Mouse (Mus musculus): Measurements from ENCODE around the gene C1ql4. TPM values are rescaled to one million over a fixed set of nuclear protein-coding genes. Genes with fewer than 3 reads are reported as not detected.
A peak's percentile ranks its signal among the peaks of the same experiment; 100 is the strongest.

C1ql4 gene
- total and polyA plus RNA-seq, 3 experiments, result not detected

DNA sequence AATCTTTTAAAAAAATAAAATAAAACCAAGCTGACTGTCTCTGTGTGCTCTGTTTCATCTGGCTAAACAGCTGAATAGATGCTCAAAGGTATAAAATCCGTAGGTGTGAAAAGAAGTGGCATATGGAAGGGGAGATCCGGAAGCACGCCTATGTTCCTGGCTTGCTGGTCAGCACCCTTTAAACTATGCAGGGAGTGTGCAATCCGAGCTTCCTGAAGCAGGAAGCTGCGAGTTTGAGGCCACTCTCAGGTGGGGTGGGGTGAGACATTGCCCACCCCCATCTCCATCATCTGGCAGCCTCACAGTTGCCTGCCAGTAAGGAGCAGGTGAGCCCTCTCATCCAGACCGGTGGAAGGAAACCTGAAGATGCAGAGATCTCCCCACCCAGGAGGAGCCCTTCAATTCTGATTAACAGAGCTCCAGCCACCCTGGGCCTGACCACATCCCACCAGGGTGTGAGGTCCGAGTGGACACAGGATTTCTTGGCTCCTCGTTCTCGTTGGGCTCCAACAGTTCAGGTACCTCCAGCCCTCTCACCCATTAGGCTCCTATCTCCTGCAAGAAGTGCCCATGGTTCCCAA is 13.5 kb downstream of the C1ql4 start, which contains the start of gene Troap:
Gene Troap, plus strand, starts transcription at position 557 of the 581 bp plus-strand sequence.
- TF ChIP-seq GATA1 (IDR thresholded peaks at IDR 0.05; ENCODE audit: borderline replicate concordance, low read length), result no peak
- TF ChIP-seq TAL1 (conservative IDR thresholded peaks at IDR 0.05; ENCODE audit: low read depth, low read length), result no peak
- no peak for TF ChIP-seq GATA2 (IDR thresholded peaks at IDR 0.05; ENCODE audit: borderline replicate concordance, low read depth, low read length)
- H3K4me3 ChIP-seq (ENCODE audit: low read depth, low read length), result peak within 1 kb of the TSS; percentile 72
- peaks cover 30% of the 10 kb centered on the region for H3K36me3 ChIP-seq (replicated peaks)
- H3K27me3 ChIP-seq (ENCODE audit: insufficient read depth, low read length), result peaks cover 6% of the 10 kb centered on the region; the same call in 1 of the 2 replicates
- DNase-seq (ENCODE audit: low spot score), result no peak
- H3K4me1 ChIP-seq (ENCODE audit: insufficient read depth, low read depth, low read length), result peaks cover 40% of the 10 kb centered on the region
- no peak for ATAC-seq (ENCODE audit: extremely low read depth, insufficient number of reproducible peaks, low FRiP score, poor library complexity, severe bottlenecking)
- no peaks in the 10 kb centered on the region for H3K9me3 ChIP-seq (replicated peaks)

DNA sequence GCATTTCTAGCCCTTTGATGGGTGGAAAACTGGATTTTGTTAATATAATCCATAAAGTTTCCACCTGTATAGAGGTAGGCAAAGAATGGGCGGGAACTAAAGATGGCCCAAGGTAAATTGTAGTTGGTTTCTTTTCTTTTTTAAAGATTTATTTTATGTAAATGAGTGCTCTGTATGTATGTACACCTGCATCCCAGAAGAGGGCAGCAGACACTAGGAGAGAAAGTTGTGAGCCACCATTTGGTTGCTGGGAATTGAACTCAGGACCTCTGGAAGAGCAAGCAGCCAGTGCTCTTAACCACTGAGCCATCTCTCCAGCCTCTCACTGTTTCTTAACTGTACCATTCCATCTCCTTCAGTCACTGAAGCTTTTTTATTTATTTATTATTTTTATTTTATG is 15.6 kb downstream of the C1ql4 start:
- DNase-seq (ENCODE audit: low spot score) (no peak), ATAC-seq (ENCODE audit: extremely low read depth, insufficient number of reproducible peaks, low FRiP score, poor library complexity, severe bottlenecking) (no peak)
- no peak for TF ChIP-seq GATA2 (IDR thresholded peaks at IDR 0.05; ENCODE audit: borderline replicate concordance, low read depth, low read length)
- no peak for TF ChIP-seq CTCF (IDR thresholded peaks at IDR 0.05; ENCODE audit: low read depth, low read length)
- no peak for TF ChIP-seq GATA1 (IDR thresholded peaks at IDR 0.05; ENCODE audit: borderline replicate concordance, low read length)
- no peak for TF ChIP-seq TAL1 (conservative IDR thresholded peaks at IDR 0.05; ENCODE audit: low read depth, low read length)
- no peak for TF ChIP-seq POLR2AphosphoS5 (IDR thresholded peaks at IDR 0.05; ENCODE audit: insufficient replicate concordance, low read depth, low read length)

GRCm38 (mm10) chr15:99065557-99066165 is 22.0 kb downstream of the C1ql4 start:
- Histone ChIP-seq H3K9me3 (replicated peaks) (no peaks in the 10 kb centered on the region), H3K4me3 (ENCODE audit: low read depth, low read length) (no peak overlapping the region), H3K27me3 (ENCODE audit: insufficient read depth, low read length) (peaks cover 25% of the 10 kb centered on the region), H3K4me1 (ENCODE audit: insufficient read depth, low read depth, low read length) (no peaks in the 10 kb centered on the region), H3K36me3 (replicated peaks) (no peaks in the 10 kb centered on the region)
- TF ChIP-seq CTCF (IDR thresholded peaks at IDR 0.05; ENCODE audit: low read depth, low read length) (no peak), GATA2 (IDR thresholded peaks at IDR 0.05; ENCODE audit: borderline replicate concordance, low read depth, low read length) (no peak), GATA1 (IDR thresholded peaks at IDR 0.05; ENCODE audit: borderline replicate concordance, low read length) (no peak), TAL1 (conservative IDR thresholded peaks at IDR 0.05; ENCODE audit: low read depth, low read length) (no peak), POLR2AphosphoS5 (IDR thresholded peaks at IDR 0.05; ENCODE audit: insufficient replicate concordance, low read depth, low read length) (no peak)
- ATAC-seq (ENCODE audit: extremely low read depth, insufficient number of reproducible peaks, low FRiP score, poor library complexity, severe bottlenecking) (no peak), DNase-seq (ENCODE audit: low spot score) (no peak)

More for the DNA sequence above, 15.6 kb downstream of the C1ql4 start:
- H3K27me3 ChIP-seq (ENCODE audit: insufficient read depth, low read length), result peaks cover 6% of the 10 kb centered on the region; the same call in 1 of the 2 replicates
- H3K4me1 ChIP-seq (ENCODE audit: insufficient read depth, low read depth, low read length), result peaks cover 21% of the 10 kb centered on the region
- no peaks in the 10 kb centered on the region for H3K9me3 ChIP-seq (replicated peaks)
- H3K36me3 ChIP-seq (replicated peaks), result peaks cover 10% of the 10 kb centered on the region
- no peak overlapping the region for H3K4me3 ChIP-seq (ENCODE audit: low read depth, low read length)

- H3K36me3 ChIP-seq (replicated peaks), result no peaks in the 10 kb centered on the region
- ATAC-seq (ENCODE audit: extremely low read depth, insufficient number of reproducible peaks, low FRiP score, poor library complexity, severe bottlenecking), result no peak
- peaks cover 2% of the 10 kb centered on the region; the same call in 1 of the 2 replicates for H3K9me3 ChIP-seq (replicated peaks)
- no peak overlapping the region for H3K4me3 ChIP-seq (ENCODE audit: low read depth, low read length)
- TF ChIP-seq TAL1 (conservative IDR thresholded peaks at IDR 0.05; ENCODE audit: low read depth, low read length) (no peak), POLR2AphosphoS5 (IDR thresholded peaks at IDR 0.05; ENCODE audit: insufficient replicate concordance, low read depth, low read length) (no peak), CTCF (IDR thresholded peaks at IDR 0.05; ENCODE audit: low read depth, low read length) (peak; percentile 21; the same call in 1 of the 2 replicates), GATA2 (IDR thresholded peaks at IDR 0.05; ENCODE audit: borderline replicate concordance, low read depth, low read length) (no peak), GATA1 (IDR thresholded peaks at IDR 0.05; ENCODE audit: borderline replicate concordance, low read length) (no peak)
- no peak for DNase-seq (ENCODE audit: low spot score)
- H3K27me3 ChIP-seq (ENCODE audit: insufficient read depth, low read length), result peaks cover 60% of the 10 kb centered on the region
- peaks cover 11% of the 10 kb centered on the region for H3K4me1 ChIP-seq (ENCODE audit: insufficient read depth, low read depth, low read length)
These were observed 31.3 kb downstream of the C1ql4 start for GRCm38 (mm10) chr15:99056332-99056731.

DNA sequence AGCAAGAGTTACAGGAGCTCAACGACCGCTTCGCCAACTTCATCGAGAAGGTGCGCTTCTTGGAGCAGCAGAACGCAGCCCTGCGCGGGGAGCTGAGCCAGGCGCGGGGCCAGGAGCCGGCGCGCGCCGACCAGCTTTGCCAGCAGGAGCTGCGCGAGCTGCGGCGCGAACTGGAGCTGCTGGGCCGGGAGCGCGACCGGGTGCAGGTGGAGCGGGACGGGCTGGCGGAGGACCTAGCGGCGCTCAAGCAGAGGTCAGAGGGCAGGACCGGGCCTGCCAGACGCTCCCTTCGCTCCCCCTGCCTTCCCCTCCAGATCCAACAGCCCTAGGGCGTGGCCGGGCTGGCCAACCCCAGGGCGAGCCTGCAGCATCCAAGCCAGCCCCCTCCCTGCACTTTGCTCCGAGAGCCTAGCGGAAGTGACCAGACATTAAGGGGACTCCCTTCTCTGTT is 32.1 kb downstream of the C1ql4 start:
- peaks cover 62% of the 10 kb centered on the region for H3K27me3 ChIP-seq (ENCODE audit: insufficient read depth, low read length)
- TF ChIP-seq GATA1 (IDR thresholded peaks at IDR 0.05; ENCODE audit: borderline replicate concordance, low read length), result no peak
- H3K36me3 ChIP-seq (replicated peaks), result no peaks in the 10 kb centered on the region
- no peak for DNase-seq (ENCODE audit: low spot score)
- no peak overlapping the region for H3K4me3 ChIP-seq (ENCODE audit: low read depth, low read length)
- H3K4me1 ChIP-seq (ENCODE audit: insufficient read depth, low read depth, low read length), result peaks cover 11% of the 10 kb centered on the region
- no peak for ATAC-seq (ENCODE audit: extremely low read depth, insufficient number of reproducible peaks, low FRiP score, poor library complexity, severe bottlenecking)
- H3K9me3 ChIP-seq (replicated peaks), result peaks cover 2% of the 10 kb centered on the region; the same call in 1 of the 2 replicates

DNA sequence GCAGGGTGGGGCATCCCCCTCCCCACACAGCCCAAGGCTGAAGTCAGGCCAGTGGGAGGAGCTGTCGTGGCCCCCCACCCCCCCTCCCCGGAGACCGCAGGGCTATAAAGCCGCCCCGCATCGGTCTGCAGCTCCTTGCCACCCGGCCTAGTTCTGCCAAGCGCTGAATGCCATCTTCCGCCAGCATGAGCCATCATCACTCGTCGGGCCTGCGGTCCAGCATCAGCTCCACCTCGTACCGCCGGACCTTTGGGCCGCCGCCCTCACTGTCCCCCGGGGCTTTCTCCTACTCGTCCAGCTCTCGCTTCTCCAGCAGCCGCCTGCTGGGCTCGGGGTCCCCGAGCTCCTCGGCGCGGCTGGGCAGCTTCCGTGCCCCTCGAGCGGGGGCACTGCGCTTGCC is 32.6 kb downstream of the C1ql4 start, which contains the start of gene Prph:
Gene Prph, plus strand, starts transcription at position 135 of the 400 bp plus-strand sequence.
- ATAC-seq (ENCODE audit: extremely low read depth, insufficient number of reproducible peaks, low FRiP score, poor library complexity, severe bottlenecking), result no peak
- no peaks in the 10 kb centered on the region for H3K36me3 ChIP-seq (replicated peaks)
- TF ChIP-seq GATA2 (IDR thresholded peaks at IDR 0.05; ENCODE audit: borderline replicate concordance, low read depth, low read length), result no peak
- TF ChIP-seq GATA1 (IDR thresholded peaks at IDR 0.05; ENCODE audit: borderline replicate concordance, low read length), result no peak
- no peak for TF ChIP-seq TAL1 (conservative IDR thresholded peaks at IDR 0.05; ENCODE audit: low read depth, low read length)
- no peak for TF ChIP-seq POLR2AphosphoS5 (IDR thresholded peaks at IDR 0.05; ENCODE audit: insufficient replicate concordance, low read depth, low read length)
- TF ChIP-seq CTCF (IDR thresholded peaks at IDR 0.05; ENCODE audit: low read depth, low read length), result no peak
- peaks cover 11% of the 10 kb centered on the region for H3K4me1 ChIP-seq (ENCODE audit: insufficient read depth, low read depth, low read length)
- peaks cover 63% of the 10 kb centered on the region for H3K27me3 ChIP-seq (ENCODE audit: insufficient read depth, low read length)
- H3K9me3 ChIP-seq (replicated peaks), result peaks cover 2% of the 10 kb centered on the region; the same call in 1 of the 2 replicates
- H3K4me3 ChIP-seq (ENCODE audit: low read depth, low read length), result no peak within 1 kb of the TSS
- DNase-seq (ENCODE audit: low spot score), result no peak
